Mouse (Mus musculus) 416B (cell line): ENCODE measurements at regions not wholly inside any gene's neighbourhood (a gene's known extent, or its start where the extent isn't known, plus 50 kb on each side); places are given as distances from the start of the nearest gene placed in this dataset.

Experiments
- DNase-seq: peaks from one replicate; pipeline ENCODE4 v3.0.0; 2011; ENCODE audit warnings: low read depth

GRCm38 (mm10) chr13:53704104-53704503, 231.2 kb upstream of the Msx2 start:
- peak; percentile 35 for DNase-seq

GRCm38 (mm10) chr13:53700236-53700635, 227.4 kb upstream of the Msx2 start:
- no peak for DNase-seq

- no peak for DNase-seq
Observed at GRCm38 (mm10) chr13:53697954-53698353, 225.1 kb upstream of the Msx2 start.

GRCm38 (mm10) chr13:53695385-53695784, 222.5 kb upstream of the Msx2 start:
- no peak for DNase-seq

- DNase-seq = no peak
Observed at GRCm38 (mm10) chr13:53688934-53689333, 216.1 kb upstream of the Msx2 start.

GRCm38 (mm10) chr13:53688489-53688888, 215.6 kb upstream of the Msx2 start:
- DNase-seq = peak; percentile 59

GRCm38 (mm10) chr13:53684498-53684897, 211.6 kb upstream of the Msx2 start:
- no peak for DNase-seq

GRCm38 (mm10) chr13:53677187-53677586, 204.3 kb upstream of the Msx2 start:
- DNase-seq = no peak

- DNase-seq = no peak
Observed at GRCm38 (mm10) chr13:53670361-53670760, 197.5 kb upstream of the Msx2 start.

- no peak for DNase-seq
Observed at GRCm38 (mm10) chr13:53667518-53667917, 194.6 kb upstream of the Msx2 start.

GRCm38 (mm10) chr13:53665592-53665991, 192.7 kb upstream of the Msx2 start:
- DNase-seq = peak; percentile 6

- no peak for DNase-seq
Observed at GRCm38 (mm10) chr13:53664631-53665230, 191.9 kb upstream of the Msx2 start.

GRCm38 (mm10) chr13:53652826-53653225, 180.0 kb upstream of the Msx2 start:
- DNase-seq = no peak

GRCm38 (mm10) chr13:53648353-53648752, 175.5 kb upstream of the Msx2 start:
- no peak for DNase-seq

- DNase-seq = no peak
Observed at GRCm38 (mm10) chr13:53642557-53642956, 169.7 kb upstream of the Msx2 start.

GRCm38 (mm10) chr13:53639584-53639983, 166.7 kb upstream of the Msx2 start:
- no peak for DNase-seq

- no peak for DNase-seq
Observed at GRCm38 (mm10) chr13:53639115-53639514, 166.2 kb upstream of the Msx2 start.

GRCm38 (mm10) chr13:53636011-53636410, 163.1 kb upstream of the Msx2 start:
- DNase-seq = no peak

GRCm38 (mm10) chr13:53634637-53635203, 161.8 kb upstream of the Msx2 start:
- no peak for DNase-seq

- no peak for DNase-seq
Observed at GRCm38 (mm10) chr13:53598050-53598449, 125.2 kb upstream of the Msx2 start.

- DNase-seq = no peak
Observed at GRCm38 (mm10) chr13:53596871-53597800, 124.3 kb upstream of the Msx2 start.

- no peak for DNase-seq
Observed at GRCm38 (mm10) chr13:53592755-53593154, 119.9 kb upstream of the Msx2 start.

GRCm38 (mm10) chr13:53586771-53587170, 113.9 kb upstream of the Msx2 start:
- no peak for DNase-seq
